Mouse (Mus musculus) hematopoietic stem cell, adult 5-6 weeks (primary cell): ENCODE results near the gene Tbc1d8. TPM values are rescaled to one million over a fixed set of nuclear protein-coding genes. Genes with fewer than 3 reads are reported as not detected.

ENCODE experiments used
- ATAC-seq, 2 experiments: fragments of 125-278 bp in 1 of 2; replicated peaks in 1 of 2; 2 replicates each; pipeline ENCODE4 v1.8.0; 2016 to 2017; ENCODE audit warnings: inconsistent platforms in 2 of 2, mild to moderate bottlenecking in 2 of 2, moderate number of reproducible peaks in 2 of 2, low read depth in 1 of 2, moderate TSS enrichment in 1 of 2; ENCODE audit not compliant: low FRiP score in 2 of 2, poor library complexity in 2 of 2, severe bottlenecking in 2 of 2, insufficient read depth in 1 of 2, low TSS enrichment in 1 of 2
- total RNA-seq: library from RNA; stranded (forward); fragments of 172-1452, 232-1000 nt; gene quantifications from 2 replicates; pipeline ENCODE4 v1.2.3, GENCODE M21; 2017

Tbc1d8 gene
- total RNA-seq, 1 experiment from 2014 or later, result 8.6 TPM

DNA sequence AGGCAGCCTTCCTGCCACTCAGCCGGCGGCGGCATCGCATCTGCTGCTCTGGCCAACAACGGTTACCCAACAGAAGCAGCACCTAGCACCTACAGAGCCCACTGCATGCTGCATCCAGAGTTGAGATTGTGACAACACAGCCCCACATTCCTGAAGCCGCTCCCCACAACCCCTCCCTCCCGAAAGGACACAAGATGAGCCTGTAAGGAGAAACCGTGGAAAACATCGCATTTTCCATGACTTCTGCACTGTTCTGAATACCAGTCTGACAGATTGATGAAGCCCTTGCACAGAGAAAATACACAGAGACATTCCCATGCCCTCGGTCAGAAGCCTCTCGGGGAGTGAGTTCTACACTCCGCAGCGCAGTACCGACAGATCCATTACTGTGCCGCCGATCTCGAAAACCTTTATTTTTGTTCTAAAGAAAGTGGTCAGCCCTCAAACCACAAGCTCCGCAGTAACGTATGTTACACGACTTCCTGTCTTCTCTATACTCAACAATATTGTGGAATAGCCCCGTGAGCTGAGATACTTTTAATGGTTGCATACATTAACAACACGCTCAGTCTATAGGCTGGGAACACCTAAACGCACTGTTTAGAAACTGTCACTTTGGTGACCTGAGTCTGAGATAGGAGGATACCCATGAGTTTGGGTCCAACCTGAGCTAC lies 23.1 kb downstream of the Tbc1d8 start:
- peak; percentile 25 to 44; a peak in 1 of 4 replicates for ATAC-seq

DNA sequence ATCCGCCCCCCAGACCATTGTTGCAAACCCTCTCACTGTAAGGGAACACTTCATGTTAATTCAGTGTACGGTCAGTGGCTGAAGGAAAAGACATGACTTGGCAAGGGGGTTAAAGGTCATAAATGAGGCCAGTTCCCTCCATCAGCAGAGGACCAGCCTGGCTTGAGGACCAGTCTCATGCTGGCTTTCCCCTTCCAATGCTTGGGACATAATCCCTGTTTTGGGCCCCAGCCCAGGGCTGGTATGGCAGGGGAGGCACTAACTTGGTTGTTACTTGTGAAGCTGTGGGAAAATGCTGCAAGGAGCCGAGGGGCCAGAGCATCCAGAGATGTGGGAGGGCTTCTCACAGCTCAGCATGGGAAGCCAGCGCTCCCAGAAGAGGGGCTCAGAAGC lies 23.8 kb downstream of the Tbc1d8 start:
- no peak for ATAC-seq

DNA sequence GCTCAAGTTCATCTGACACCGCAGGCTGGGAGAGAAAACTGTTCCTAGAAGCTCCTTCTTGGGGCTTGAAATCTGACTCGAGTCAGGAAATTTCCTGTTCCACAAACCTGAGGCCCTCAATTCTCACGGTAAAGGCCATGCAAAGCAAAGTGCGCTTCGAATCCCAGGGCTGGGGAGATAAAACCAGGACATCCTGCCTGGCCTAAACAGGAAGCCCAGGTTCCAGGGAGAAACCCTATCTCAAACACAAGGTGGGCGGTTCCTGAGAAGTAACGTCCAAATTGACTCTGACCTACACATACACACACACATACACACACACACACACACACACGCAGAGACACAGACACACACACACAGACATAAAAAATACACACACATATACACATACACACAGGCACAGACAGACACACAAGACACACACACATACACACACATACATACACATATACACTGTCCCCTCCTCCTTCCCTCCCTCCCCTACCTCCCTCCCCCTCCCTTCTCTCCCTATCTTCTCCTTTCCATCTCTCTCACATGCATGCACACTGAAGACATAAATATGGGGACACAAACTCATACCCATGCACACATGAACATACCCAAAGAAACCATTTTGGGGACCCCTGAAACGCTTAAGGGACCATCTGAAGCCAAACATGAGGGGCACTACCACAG lies 24.3 kb downstream of the Tbc1d8 start:
- ATAC-seq, result no peak

DNA sequence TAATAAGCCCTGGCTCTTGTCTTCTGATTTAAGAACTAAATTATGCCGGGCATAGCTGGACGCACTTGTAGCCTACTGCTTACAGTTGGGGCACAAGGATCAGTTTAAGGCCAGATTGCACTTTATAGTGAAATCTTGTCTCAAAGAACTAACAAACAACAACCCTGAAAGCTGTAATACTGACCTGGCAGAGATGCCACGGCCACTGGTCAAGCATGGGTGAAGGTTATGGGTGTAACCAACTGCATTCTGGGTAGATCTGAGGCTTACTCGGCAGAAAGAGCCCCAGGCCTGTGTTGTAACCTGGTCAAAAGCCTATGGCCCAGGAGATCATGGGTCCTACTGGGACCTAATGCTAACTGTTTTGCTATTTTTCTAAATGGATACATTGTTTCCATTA lies 26.4 kb downstream of the Tbc1d8 start:
- no peak for ATAC-seq

DNA sequence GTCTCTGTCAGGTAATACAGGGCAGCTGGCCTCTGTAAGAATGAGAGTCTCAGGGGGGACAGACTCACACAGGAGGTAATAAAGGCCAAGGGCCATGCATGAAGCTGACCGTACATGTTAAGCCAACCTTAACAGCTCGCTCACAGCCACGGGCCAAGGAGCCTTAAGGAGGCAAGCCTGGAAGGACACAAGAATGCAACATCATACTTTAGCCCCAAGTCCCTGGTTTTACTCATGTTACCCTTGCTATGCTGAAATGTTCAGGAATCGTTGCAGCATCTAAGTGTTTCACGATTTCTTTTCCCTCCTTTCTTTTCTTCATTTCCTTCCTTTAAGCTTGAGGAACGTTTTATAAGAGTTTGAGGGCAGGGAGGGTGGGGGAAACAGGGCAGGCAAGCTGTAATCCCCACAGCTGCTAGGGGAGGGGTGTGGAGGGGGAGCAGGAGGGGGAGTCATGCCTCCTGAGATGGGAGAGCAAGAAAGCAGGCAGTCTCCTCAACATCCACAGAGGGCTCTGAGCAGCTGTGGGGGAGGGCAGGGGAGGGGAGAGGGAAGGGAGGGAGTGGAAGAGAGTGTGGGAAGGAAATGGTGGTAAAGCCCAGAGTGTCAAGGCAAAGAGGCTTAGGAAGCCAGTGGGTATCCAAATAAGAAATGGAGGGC lies 28.4 kb downstream of the Tbc1d8 start:
- ATAC-seq, result peak; percentile 35 to 47; a peak in 2 of 4 replicates

DNA sequence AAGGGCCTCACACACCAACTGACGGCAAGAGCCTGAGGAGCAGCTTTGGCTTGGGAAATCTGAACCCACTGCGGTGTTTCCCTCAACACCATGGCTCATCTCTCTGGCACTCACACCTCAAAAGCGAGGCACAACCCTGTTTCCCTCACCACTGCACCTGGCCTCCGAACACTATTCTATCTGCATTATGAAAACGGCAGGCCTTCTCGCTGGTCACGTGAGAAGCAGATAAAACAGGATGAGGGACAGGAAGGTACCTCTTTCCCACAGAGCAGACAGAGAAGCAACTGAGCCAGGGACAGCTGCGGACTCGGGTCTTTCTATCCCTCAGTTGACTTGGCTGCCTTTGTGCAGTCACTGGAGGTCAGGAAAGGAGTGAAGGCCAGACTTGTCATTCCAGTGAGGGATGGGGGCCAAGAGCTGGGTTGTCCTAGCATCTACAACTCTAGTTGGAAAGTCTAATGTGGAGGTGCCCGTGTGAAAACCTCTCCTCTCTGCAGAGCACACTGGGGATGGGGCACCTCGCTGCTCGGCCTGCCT lies 29.2 kb downstream of the Tbc1d8 start:
- ATAC-seq, result 0 out of 4 replicates have a peak, but pooled peaks of 1 of the 2 experiments have one; percentile 19

DNA sequence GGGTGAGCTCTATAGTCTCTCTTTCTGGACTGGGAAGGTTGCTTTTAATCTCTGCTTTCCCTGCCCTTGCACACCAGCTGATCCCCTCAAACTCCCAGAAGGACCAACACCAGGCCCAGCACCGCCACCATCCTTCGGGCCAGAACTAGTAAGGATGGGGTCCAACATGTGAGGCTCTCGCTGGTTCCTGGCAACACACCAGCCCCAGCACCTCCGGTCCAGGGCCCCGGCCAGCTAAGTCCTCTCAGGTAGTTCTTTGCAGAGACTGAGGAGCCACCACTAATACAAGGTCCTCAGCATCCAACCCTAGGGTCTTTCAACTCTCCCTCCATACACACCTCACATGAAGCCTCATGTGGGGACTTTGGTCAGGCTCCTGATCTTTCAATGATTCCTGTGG lies 29.7 kb downstream of the Tbc1d8 start:
- ATAC-seq, result no peak

DNA sequence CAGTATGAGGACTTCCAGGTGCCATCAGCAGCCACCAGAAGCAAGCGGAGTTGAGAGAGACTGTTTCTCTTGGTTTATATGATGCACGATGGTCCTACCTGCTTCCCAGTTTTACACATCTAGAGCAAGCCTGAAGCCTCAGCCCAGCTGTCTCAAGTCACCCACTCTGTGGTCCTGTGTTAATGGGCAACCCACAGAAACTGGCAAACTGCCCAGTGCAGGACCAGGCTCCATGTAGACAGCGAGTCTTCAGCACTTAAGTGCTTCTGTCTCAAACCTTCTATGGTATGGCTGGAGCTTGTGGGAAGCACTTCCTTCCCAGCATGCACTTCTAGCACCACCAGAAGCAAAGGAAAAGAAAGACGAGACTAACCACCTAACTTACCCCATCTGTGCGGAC lies 30.3 kb downstream of the Tbc1d8 start:
- no peak for ATAC-seq

DNA sequence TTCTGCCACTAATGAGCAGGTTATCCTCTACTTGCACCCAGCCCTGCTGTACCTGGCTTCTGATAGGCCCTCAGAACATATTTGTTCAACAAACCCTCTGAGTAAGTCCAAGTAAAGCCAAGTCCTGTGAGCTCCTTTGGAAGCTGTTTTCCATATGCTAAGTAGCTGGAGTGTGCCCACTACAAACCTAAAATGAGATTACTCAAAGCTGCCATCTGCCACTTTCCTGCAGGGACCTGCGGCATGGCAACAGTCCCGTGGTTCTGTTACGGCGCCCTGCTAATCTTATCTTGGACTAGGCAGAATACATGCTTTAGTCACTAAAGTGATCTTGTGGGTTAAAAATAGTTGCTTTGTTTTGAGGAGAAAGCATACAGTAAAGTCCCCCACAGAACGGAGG lies 32.4 kb downstream of the Tbc1d8 start:
- ATAC-seq, result no peak

DNA sequence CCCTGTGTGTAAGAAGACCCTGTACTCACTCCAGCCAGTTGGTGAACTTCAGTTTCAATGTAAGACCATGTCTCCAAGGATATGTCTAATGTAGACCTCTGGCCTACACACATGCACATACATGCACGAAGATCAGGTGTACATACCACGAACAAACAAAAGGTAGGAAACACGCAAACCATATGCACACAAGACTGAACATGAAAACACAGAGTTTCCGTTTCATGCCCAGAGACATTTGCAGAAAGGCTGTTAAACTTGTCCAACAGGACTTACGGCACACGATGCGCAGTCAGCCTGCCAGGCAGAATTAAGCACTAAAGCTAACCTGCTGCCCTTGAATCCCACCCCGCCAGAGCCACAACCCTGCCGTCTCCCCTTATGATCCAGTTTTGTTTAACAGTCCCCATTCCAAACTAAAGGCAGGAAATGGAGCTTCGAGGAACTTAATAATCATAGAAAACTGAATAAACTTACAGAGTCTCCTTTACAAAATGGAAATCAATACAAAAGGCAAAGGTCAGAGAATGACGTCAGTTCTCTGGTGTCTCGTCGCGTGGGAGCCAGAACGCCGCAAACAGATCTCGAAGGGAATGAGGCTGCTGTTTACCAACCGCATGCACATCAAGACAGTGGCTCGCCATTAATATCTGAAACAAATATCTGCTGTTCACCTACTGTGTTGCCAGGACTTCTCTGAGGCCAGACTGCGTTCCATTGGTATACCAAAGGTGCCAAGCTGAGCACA lies 33.1 kb downstream of the Tbc1d8 start:
- ATAC-seq, result no peak

DNA sequence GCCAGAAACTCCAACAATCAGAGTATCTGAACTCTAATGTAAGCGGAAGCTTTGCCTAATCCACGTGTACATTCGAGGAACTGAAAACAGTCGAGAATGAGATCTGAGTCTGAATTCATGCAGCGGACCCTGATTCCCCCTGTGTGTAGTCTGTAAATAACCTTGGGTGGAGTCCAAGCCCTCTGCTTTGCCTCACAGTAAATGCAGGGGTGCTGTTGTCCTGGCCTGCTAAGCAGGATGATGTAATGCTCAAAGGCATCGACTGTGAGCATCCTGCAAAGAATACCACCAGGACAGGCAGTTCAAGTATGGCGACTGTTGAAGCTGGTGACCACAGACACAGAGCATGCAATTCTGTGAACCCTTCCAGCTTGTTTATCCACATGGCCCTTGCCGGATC lies 34.8 kb downstream of the Tbc1d8 start:
- no peak for ATAC-seq

DNA sequence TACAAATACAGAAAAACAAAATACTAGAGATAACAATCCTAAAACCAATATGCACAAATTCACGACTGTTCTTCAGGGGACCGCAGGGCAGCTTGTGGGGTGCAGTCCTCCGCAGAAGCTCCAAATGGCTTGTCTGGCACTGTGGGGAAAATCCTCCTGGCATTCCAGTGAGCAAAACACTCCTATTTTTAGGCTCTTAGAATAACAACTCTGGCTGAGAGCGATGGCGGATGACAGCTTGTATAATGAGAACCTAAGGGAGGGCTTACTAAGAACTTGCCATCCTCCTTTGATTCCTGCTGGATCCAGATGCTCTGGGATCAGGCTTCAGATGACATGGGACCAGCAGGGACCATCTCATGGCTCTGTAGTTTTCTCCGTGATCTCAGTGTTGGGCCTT lies 36.9 kb downstream of the Tbc1d8 start:
- no peak for ATAC-seq

DNA sequence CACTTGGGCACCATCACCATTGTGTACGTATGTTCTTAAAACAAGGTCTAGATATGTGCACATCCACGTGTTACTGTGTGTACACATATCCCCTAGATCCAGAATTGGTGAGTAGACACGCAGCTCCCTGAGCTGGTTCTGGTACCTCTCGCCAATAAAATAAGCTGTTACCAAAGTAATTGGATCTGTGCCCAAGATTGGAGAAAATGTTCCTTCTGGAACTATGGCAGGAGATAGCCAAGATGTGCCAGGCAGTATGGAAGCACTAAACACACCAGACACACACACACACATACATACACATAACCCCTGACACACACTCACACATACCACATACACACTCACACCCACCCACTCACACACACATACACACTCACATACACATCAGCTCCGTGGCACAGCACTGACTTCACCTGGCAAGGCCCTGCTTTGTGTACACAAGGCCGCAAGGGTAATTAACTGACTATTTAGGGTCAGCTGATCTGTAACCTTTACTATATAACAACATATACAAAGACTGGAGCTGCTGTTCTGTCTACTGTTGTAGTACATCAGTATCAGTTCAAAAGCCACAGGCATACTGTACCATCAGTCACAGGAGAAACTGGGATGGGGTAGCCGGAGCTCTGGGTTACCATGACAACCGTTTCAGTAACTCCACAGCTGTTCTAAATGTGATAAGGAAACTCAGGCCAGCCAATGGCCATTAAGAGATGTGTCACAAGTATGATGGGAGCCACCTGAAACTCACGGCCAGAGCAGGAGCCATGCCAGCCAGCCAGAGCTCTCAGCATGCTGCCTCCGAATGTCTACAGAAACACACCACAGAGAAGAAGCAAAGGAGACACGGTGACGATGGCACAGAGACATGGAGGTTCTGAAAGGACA lies 38.6 kb downstream of the Tbc1d8 start:
- ATAC-seq, result no peak

DNA sequence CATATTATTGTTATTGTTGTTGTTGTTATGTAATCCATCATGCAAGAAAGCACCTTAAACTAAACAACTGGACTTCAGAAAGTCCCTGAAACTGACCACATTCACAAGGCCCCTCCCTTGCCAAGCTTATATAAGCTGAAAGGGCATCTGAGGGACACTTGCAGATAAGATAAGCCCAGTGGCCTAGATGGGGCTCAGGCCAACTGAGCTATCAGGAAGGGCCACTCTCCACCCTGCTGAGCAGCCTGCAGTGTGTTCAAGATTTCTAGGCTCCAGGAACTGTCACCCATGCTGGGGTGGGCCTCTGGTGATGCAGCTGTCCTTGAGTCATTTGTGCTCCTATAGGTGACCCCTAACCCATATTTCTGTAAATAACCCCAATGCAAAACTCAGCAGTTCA lies 39.9 kb downstream of the Tbc1d8 start:
- no peak for ATAC-seq

DNA sequence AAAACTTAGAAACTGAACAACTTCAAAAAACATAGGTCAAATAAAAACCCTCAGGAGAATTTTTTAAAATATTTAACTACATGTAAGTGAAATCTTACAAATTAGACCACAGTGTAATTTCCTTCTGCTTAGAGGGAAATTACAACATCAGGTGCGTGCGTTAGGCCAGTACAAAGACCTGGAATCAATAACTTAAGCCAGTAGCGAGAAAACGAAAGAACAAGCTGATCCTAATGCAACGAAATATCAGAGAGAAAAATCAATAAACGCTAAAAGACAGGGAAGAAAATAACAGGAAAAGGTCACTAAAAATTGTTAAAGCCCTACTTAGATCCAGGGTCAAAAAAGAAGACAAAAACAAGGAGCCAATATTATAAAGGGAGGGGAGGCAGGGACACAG lies 44.3 kb downstream of the Tbc1d8 start:
- no peak for ATAC-seq

DNA sequence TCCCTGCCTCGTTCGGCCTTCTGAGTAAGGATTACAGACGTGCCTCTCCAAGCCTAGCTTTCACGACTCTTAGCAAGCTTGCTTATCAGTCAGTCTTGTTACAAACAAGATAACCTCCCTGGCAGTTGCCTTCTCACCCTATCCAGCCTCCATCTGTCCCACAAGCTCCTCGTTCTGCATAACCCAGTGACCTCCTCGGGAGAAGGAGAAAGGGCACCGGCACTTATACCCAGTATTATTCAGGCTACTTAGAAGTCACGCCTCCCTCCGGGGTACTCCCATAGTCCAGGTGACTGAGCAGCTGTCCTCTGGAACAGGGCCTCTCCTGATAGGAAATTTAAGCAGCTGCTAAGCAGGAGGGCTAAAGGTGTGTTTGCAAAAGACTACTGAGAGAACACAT lies 48.5 kb downstream of the Tbc1d8 start:
- no peak for ATAC-seq

DNA sequence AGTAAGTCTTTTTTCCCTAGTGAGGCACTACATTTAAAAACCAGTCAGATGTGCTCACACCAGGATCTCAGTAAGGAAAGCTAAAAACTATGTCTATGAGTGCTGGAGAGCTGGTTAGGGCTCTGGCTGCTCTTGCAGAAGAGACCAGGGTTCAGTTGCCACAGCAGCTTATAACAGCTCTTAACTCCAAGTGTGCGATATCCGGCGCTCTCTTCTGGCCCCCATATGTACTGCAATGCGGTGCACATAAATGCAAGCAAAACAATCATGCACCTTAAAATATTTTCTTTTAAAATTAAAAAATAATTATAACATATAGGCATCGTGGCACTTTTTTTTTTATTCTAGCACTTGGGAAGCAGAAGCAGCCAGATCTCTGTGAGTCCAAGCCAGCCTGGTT lies 49.5 kb downstream of the Tbc1d8 start:
- ATAC-seq, result no peak
